Mouse (Mus musculus) 3134 (cell line): ENCODE data around the gene Shf.
"Not testable (repeated sequence)": the region's sequence is repeated elsewhere in the genome, so short reads cannot be mapped to it uniquely, and the experiment has no call there.

Experiments
- DNase-seq: peaks from one replicate; pipeline ENCODE4 v3.0.0-alpha.2; 2011; ENCODE audit warnings: low spot score; ENCODE audit not compliant: insufficient read length; ENCODE audit errors: extremely low read depth

Shf gene

DNA sequence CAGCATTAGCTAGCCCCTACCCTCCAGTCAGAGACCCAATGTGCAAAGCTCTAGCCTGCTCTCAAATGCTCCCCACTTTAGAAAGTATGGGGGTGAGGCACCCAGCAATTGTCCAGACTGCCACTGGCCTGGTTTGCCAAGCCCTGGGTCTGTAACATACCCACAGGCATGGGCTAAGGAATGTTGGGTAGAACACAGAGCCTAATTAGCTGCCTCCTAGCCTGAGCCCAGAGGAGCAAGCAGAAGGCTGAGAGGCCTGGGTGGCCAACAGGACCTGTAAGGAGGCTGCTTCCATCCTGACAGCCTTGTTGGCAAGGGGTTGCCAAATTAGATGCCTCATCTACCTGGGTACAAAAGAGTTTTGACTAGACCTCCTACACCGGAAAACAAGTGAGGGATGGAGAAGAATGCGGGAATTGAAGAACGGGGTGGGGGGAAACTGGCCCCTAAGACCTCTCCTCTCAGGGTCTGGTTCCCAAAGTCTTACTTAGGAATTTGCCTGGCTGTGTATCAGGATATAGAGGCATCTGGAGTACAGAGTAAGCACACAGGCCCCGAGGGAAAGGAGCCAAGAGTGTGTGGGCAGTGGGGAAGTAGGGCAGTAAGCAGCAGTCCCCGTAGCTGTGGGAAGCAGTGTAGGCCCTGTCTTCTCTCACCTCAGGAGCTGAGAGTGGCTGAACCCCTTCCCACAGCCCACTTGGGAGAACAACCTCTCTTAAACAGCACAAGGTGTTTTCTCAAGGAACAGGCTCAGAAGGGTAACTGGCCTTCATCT is 17.6 kb downstream of the Shf start:
- no peak for DNase-seq

DNA sequence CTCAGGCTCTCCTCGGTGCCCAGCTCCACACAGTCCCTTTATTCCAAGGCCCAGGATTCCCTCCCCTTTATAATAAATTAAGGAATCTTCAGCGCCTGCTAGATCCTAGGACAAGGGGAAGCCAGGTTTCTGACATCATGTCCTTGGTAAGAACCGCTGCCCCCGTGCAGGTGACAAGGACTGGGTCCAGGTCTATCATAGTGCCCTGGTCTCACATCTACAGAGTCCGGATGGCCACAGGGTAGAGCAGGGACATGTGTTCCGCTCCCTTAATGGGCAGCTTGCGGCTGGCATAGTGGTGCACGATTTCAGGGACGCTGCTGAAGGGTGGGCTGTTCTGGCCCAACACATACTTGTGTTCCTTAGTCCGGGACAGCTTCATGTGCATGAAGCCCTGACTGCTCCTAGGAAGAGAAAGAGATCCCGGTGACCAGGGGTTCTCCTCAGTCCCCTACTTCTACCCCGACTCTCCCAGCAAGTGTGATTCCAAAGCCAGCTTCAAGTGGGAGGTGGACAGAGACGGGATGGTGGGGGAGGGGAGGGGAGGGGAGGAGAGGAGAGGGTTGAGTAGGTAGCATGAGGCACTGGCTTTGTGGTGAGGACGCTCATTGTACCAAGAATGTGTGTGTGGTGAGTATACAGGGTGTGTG is 19.7 kb downstream of the Shf start:
- DNase-seq, result no peak

DNA sequence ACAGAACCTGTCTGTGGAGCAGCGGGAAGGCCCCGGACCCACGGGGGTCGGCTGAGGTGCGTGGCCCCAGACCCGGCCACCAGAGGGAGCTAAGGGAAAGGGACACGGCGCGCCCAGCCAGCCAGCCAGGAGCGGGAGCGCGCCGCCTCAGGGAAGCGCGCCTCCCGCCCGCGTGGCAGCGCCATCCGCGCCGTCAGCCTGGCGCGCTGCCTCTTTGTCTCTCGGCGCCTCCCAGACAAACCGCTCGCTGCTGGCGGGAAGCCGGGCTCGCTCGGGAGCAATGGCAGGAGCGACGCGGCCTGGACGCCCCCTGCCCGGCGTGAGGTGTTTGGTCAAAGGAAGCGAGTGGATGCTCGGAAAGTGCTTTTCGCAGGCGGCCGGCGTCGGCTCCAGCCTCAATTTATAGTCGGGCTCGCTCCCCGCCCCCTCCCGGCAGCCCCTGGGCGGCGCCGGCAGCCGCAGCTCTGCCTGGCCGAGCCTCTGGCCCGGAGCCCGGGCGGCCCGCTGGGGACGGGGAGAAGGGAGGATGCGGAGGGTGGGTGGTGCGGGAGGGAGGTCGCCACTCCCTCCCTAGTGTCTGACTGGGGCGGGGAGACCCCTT is 20.3 kb downstream of the Shf start:
- peak; percentile 88 for DNase-seq

DNA sequence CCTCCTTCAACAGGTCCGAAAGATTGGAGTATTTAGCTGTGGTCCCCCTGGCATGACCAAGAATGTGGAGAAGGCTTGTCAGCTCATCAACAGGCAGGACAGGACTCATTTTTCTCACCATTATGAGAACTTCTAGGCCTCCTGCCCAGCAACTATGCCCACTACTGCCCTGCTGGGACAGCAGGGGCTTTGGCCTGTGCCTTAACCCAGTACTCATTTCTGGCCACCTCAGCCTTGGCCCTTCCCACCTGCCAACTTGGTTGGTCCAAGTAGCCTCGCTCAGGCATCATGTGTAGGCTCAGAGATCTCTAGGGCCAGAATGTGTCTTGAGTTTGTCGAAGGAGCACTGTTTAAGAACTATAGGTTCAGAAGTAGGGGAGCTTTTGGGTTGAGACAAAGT is 21.7 kb downstream of the Shf start:
- no peak for DNase-seq

DNA sequence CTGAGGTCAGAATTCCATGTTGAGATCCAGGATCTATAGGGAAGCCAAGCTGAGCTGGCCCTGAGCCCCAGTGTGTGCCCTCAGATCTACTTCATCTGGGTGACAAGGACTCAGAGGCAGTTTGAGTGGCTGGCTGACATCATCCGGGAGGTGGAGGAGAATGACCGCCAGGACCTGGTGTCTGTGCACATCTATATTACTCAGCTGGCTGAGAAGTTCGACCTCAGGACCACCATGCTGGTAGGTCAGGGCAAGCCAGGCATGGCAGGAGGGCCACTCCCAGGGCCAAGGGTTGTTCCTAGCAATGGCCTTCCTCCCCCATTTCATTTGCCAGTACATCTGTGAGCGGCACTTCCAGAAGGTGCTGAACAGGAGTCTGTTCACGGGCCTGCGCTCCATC is 22.8 kb downstream of the Shf start:
- DNase-seq, result not testable (repeated sequence)

DNA sequence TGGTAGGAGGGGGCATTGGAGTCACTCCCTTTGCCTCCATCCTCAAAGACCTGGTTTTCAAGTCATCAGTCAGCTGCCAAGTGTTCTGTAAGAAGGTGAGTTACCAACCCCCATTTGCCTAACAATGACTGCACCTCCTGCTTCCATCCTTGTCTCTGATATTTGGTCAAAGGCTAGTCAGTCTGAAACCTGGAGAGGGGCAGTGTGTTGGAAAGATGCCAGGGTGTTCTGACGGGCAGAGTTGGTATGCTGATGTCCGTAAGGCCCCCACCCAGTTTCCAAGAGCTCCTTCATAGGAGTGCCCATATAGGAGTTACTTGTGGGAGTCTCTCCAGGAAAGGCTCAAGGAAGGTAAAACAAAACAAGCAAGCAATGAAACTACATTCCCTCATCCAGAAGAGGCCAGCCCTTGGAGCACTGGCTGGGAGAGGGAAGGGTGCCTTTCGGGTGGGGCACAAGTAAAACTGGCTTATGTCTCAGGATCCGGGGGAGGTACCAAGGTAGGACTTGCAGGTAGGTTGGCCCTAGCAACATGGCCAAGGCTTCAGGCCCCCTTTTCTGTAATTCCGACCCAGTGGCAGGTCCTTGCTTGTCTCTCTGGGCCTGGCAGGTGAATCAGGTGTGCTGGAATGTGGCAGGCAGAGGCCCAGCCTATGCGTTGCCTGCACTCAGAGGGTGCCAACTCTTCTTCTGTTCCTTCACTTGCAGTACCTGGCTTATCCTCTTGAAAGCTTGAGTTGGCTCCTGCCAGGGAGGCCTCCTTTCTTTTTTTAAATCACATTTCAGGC is 23.7 kb downstream of the Shf start:
- no peak for DNase-seq

DNA sequence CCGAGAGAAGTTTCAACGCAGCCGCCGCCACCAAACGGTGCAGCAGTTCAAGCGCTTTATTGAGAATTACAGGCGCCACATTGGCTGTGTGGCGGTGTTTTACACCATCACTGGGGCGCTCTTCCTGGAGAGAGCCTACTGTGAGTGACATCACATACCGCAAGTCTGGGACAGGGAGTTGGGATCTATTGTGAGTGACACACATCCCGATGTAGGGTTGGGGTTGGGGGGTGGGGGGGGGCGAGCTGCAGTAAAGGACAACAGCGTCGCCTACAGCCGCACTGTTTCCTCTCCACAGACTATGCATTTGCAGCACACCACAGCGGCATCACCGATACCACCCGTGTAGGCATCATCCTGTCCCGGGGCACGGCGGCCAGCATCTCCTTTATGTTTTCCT is 31.7 kb downstream of the Shf start:
- DNase-seq, result no peak

DNA sequence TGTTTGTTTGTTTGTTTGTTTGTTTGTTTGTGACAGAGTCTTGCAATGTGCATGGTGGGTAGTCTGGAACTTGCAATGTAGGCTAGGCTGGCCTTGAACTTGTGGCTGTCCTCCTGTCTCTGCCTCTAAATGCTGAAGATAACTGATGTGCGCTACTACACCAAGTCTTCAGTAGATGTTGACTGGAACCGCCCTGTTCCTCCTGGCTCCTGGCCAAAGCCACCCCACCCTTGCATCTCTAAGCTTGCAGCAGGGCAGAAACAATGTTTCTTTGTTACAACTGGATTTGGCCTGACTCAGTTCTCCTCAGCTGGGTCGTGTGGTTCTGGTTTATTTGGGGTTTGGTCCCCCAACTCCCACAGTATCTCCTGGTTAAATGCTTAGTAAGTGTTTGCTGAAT is 34.8 kb downstream of the Shf start:
- no peak for DNase-seq

DNA sequence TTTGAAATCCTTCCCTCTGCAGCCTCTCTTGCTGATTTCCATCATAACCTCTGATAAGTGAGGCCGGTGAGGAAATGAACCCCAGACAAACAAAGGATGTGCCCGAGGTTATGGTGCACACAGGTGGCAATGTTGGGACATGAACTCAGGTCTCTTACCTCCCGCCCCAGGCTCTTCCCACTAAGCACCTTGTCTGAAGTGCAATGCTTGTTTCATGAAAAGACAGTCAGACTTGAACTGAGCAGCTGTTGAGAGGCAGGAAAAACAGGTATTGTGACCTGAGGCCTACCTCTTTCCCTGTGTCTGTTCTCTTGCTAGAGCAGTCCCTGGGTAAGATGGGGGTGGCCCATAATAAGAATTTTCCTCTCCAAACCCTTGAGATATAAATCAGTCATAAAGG is 36.7 kb downstream of the Shf start:
- DNase-seq, result no peak

DNA sequence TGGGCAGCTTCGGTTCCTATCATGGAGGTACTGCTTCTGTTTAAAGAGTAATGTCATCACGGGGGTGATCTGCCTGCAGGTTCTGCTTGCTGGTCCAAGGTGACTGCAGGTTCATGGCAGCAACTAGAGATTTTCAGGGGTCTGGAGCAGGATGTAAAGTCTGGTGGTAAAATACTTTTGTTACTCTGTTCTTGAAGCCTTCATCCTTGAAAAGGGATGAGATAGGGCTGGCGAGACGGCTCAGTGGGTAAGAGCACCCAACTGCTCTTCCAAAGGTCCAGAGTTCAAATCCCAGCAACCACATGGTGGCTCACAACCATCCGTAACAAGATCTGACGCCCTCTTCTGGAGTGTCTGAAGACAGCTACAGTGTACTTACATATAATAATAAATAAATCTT is 38.6 kb downstream of the Shf start:
- DNase-seq, result not testable (repeated sequence)

DNA sequence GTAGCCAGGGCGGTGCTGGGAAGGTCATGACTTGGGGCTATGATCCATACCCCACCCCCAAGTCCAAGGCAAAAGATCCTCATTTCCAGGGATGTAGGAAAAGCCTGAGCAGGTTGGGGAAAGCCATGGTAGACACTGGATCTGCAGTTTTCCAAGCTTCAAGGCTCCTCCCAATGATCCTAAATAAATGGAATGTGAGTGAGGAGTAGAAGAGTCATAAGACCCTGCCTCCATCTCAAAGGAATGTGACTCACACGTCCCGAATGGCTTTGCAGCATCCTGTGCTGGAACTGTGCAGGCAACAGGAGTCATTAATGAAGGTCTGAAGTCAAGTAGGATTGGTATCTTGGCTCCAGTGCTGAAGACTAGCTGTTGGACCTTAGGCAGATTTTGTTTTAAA is 41.0 kb downstream of the Shf start:
- peak; percentile 61 for DNase-seq

DNA sequence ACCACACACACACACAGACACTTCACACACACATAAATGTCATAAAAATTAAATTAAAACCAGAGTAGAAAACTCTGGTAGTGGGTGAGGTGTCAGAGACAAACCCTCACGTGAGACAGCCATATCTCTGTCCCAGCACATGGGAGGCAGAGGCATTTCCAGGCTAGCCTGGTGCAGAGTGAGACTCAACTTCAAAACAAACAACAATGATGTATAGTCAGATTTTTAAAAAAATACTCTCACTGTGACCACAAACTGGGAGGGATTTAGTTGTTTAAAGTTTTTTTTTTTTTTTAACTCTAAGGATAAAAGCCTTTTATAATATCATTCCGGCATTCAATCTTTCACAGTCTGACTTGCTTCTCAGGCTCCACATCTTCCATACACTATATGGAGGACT is 43.6 kb downstream of the Shf start:
- no peak for DNase-seq

DNA sequence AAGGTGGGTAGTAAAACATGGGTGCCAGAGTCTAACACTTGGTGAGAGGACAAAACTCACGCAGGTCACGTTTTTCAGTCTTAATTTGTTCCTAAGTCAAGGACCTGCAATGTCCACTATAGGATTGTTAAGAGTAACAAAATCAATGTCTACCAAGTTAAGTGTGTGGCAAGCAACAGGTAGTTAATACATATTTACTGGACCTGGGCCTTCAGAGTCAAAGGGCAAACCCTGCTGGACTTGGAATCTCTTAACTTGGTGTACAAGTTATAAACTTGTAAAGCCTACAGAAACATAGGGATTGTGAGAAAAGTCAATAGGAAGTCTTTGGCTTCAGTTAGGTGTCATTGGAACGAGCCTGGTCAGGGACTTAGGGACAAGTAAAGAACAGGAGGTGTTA is 44.4 kb downstream of the Shf start:
- no peak for DNase-seq

DNA sequence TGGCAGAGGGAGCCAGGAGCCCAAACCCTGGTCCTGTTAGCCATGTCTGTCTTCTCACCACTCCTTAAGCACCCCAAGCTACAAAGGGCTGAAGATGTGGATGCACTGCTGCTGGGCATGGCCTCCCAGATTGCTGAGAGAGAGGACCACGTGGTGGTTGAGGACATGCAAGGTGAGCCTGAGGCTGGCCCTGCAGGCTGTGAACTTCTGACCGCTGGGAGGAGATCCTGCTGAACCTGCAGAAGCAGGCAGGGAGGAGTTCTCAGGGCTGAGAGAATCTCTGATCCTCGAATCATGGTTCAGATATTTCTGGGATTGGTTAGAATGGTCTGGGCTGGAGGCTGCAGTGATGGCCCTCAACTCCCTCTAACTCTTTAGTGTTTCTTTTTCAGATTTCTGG is 45.0 kb downstream of the Shf start:
- DNase-seq, result no peak

DNA sequence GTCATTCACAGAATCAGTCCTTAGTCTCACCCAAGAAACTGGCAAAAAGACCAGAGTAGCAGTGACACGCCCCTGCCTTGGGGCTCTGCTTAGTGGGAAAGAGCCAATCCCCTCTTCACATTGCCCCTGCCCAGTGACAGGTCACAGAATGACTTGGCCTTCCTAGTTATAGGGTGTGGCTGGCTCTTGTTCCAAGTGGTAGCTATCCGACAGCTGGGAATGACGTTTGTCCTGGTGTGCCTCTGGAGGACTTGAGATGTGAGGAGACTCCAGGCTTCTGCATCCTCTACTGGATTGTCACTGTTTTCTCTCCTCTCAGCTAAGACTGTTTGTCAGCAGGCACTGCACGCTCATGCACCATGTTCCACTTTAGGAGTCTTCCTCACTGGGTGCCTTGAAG is 51.6 kb downstream of the Shf start:
- DNase-seq, result peak; percentile 39

DNA sequence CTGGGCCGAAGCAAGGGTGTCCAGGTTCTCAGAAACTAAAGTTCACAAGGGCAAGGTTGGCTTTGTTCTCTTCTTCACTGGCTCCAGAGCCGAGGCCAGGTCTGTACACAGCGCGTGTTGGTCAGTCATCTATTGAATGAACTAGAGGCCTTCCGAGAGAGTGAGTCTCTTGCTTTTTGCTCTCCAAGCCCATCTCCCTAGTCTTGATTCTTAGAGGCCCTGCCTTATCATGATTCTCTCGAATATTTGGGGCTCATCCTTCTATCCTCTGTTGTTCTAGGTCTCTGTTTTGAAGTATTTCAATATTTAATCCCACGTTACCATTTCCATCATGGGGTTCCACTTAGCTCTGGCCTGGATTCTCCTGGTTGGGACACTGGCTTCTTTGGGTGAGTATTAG is 53.6 kb downstream of the Shf start, which contains the start of gene Duox1:
Duox1 (plus strand) TSS at position 301 of the 400 bp plus-strand sequence.
- DNase-seq, result no peak

DNA sequence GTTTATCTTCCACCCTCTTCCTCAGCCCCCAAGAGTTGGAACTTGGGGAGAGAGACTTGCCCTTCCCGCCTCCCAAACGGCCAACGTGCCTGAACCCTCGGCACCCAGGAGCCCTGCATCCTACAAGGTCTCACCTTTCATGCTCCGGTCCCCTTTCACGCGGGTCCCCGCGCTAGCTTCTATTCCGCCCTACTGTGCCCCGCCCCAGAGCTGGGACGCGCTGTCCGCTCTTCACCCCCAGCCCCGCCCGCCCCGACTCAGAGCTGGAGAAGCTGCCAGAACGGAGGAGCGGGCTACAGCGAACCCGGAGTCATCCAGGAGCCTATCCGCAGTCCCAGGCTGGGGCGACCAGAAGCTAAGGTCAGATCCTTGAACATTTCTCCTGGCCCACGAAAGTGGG is 55.4 kb downstream of the Shf start, which contains the start of gene Duoxa1:
Duoxa1 (minus strand) TSS at position 195 of the 400 bp plus-strand sequence.
- DNase-seq, result no peak

DNA sequence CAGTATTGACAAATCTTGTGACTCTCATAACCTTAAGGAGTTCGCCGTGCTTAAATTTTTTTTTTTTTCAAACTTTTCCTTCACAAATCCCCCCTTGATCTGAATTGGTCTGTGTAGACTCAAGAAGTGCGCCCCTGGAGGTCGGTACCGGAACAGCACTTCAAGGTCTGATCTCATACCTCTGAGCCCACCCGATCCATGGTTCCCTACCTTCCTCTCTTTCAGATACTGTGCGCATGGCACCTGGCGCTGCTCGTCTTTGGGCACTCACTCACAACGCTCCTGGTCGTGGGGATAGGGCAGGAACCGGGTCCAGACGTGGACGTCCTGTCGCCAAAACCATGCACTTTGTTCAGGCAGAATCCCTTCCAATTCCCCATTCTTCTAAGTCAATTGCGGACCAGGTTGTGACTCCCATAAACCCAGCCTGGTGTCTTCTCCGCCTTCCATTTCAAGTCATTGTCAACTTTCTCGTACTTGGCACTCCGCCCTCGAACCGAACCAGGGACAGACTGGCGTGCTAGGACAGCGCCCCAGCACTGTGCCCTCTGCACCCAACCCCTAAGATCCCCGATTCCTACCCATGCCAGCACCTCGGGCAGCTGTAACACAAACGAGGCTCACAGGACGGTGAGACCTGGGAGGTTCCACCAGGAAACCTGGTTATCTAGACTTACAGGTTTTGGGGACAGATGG is 56.1 kb downstream of the Shf start:
- no peak for DNase-seq

DNA sequence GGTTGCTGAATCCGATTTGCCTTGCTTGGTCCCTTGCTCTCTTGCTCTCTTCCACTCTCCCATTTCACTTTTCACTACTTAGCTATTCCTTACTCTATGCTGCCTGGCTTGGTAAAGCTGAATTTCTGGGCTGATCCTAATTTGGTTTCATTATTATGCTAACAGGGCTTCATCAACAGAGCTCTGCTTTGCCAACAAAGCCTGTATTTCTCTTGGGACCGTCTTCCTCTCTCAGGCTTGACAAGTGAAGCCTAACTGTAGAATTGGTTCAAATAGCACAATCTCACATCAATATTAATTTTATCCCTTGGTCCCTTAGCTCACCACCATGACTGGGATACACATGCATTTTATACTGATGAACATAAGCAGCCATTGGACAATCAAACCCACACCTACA is 57.4 kb downstream of the Shf start:
- DNase-seq, result no peak

DNA sequence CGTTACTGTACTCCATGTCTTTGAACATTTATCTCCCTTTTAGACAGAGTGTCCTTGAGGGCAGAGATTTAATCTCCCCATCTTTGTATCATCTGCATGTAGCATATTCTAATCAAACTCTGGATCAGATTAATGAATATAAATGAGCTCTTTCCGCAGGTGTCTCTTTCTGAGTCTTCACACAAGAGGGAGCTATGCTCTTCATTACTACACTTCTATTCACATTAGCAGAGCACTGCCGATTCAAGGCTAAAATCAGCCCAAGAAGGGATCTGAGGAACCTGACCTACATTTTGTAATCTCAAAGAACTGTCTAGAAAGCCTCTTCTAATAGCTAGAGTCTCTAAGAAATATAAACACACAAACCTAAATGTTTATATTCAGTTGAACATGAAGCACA is 59.3 kb downstream of the Shf start:
- DNase-seq, result no peak

DNA sequence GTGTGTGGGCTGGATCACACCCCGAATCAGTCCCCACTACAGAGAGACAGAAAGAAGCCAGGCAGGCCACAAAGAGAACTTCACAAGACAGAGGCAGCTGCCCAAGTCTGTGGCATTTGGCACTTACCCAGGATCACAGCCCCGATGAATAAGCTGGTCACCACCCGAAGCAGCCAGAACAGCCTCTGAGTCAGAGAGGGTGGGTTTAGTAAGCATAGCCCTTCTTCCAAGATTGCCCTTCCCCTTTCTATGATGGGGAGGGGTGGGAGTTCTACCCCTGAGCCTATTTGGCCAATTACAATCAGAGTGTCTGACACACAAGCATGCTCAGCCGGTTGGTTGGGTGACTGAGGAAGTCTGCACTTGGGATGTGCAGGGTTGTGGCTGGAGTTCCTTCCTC is 62.8 kb downstream of the Shf start:
- peak; percentile 73 for DNase-seq
